Mouse (Mus musculus): ENCODE data around the gene Gltp. TPM values are rescaled to one million over a fixed set of nuclear protein-coding genes. Genes with fewer than 3 reads are reported as not detected.

The Gltp gene
- polyA plus RNA-seq, 1 experiment from 2014 or later, result 115 TPM

GRCm38 (mm10) chr5:114669014-114669413, 21.8 kb downstream of the Gltp start:
- WGBS, result 89% methylated on average over 5 of the region's 5 CpGs
- no peak overlapping the region for H3K9ac ChIP-seq (ENCODE audit: low read depth, low read length)

DNA sequence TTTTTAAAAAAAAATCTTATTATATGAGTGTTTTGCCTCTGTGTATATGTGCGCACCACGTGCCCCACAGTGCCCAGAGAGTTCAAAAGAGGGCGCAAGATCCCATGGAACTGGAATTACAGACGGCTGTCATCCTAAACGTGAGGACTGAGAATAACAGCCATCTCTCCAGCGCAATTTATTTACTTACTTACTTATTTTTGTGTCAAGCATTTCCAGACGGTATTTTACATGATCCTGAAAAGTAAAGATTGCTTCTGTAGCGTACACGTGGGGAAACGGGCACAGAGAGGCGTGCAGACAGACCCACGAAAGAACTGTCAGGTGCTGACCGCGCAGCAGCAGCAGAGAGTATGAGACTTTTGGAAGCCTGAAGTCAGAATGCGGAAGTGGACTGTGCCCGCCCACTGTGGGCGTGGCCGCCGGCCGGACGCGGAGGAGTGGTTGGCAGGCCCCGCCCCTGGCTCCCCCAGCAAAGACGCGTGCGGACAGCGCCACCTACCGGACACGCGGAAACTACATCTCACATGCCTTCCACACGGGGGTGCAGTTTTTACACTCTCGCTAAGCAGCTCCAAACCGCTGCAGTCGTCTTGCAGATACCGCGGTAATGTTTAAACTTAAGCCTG, 23.4 kb downstream of the Gltp start:
- H3K27ac ChIP-seq (ENCODE audit: low read depth, low read length), result peak overlapping the region; percentile 17
- peak overlapping the region; percentile 56 for H3K4me2 ChIP-seq (replicated peaks; ENCODE audit: low read depth)
- peak; percentile 92 for ATAC-seq
- no peaks in the 10 kb centered on the region for H3K27me3 ChIP-seq (replicated peaks; ENCODE audit: control insufficient read depth, insufficient read depth, low read length)
- 3% methylated on average over 36 of the region's 36 CpGs for WGBS
- peaks cover 12% of the 10 kb centered on the region; the same call in 1 of the 2 replicates for H3K36me3 ChIP-seq (ENCODE audit: control insufficient read depth, insufficient read depth)
- H3K4me1 ChIP-seq (replicated peaks; ENCODE audit: control insufficient read depth, insufficient read depth, low read length), result no peaks in the 10 kb centered on the region
- peak; percentile 100 for TF ChIP-seq CTCF (IDR thresholded peaks at IDR 0.05; ENCODE audit: low read depth)
- H3K9ac ChIP-seq (ENCODE audit: low read depth, low read length), result no peak overlapping the region
- H3K4me3 ChIP-seq (ENCODE audit: low read depth, low read length), result peak overlapping the region; percentile 13
- H3K9me3 ChIP-seq (ENCODE audit: control insufficient read depth), result no peaks in the 10 kb centered on the region

More at GRCm38 (mm10) chr5:114669014-114669413, 21.8 kb downstream of the Gltp start:
- Histone ChIP-seq H3K4me3 (ENCODE audit: low read depth, low read length) (no peak overlapping the region), H3K36me3 (ENCODE audit: control insufficient read depth, insufficient read depth) (peaks cover 17% of the 10 kb centered on the region), H3K4me1 (replicated peaks; ENCODE audit: control insufficient read depth, insufficient read depth, low read length) (no peaks in the 10 kb centered on the region), H3K4me2 (replicated peaks; ENCODE audit: low read depth) (no peak overlapping the region), H3K27me3 (replicated peaks; ENCODE audit: control insufficient read depth, insufficient read depth, low read length) (no peaks in the 10 kb centered on the region), H3K27ac (ENCODE audit: low read depth, low read length) (no peak overlapping the region), H3K9me3 (ENCODE audit: control insufficient read depth) (no peaks in the 10 kb centered on the region)
- TF ChIP-seq CTCF (IDR thresholded peaks at IDR 0.05; ENCODE audit: low read depth), result no peak
- ATAC-seq, result no peak

DNA sequence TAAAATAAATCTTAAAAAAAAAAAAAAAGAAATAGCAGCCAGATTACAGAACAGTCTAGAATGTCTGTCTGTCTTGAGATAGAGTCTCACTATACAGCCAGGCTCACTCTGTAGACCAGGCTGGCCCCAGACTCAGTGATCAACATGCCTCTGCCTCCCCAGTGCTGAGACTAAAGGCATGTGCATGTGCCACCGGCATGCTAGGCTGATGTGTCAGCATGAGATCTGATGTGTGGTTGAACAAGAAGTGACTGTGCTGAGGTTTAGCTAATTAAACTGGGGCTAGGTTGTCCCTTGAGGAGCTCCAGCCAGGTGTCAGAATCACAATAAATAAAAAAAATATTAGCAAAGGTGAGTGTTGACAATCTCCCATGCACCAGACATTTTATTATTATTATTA, 24.1 kb downstream of the Gltp start:
- no peaks in the 10 kb centered on the region for H3K9me3 ChIP-seq (ENCODE audit: control insufficient read depth)
- H3K4me1 ChIP-seq (replicated peaks; ENCODE audit: control insufficient read depth, insufficient read depth, low read length), result no peaks in the 10 kb centered on the region
- H3K27me3 ChIP-seq (replicated peaks; ENCODE audit: control insufficient read depth, insufficient read depth, low read length), result no peaks in the 10 kb centered on the region
- WGBS, result 66% methylated on average over 1 of the region's 1 CpGs
- ATAC-seq, result no peak
- H3K27ac ChIP-seq (ENCODE audit: low read depth, low read length), result no peak overlapping the region
- no peak overlapping the region for H3K4me3 ChIP-seq (ENCODE audit: low read depth, low read length)
- no peak overlapping the region for H3K4me2 ChIP-seq (replicated peaks; ENCODE audit: low read depth)
- H3K36me3 ChIP-seq (ENCODE audit: control insufficient read depth, insufficient read depth), result peaks cover 12% of the 10 kb centered on the region; the same call in 1 of the 2 replicates
- H3K9ac ChIP-seq (ENCODE audit: low read depth, low read length), result no peak overlapping the region
- TF ChIP-seq CTCF (IDR thresholded peaks at IDR 0.05; ENCODE audit: low read depth), result no peak

DNA sequence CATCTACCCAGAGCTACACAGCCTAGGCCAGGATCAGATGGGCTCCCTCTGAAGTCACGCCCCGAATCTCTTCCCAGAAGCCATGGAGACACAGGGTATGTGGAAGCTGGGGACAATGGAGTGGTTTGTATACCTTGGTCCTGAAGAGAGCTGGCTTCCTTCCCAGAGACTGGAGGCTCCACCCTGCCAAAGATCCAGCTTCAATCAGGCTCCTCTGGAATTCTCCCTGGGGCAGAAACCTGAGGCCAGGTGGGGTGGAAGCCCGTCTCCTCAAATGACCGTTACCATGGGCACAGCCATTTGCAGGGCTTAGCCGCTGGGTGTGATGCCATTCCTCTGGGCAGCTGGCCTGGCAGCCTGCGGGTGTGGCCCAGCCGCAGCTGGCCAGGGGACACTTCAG, 26.0 kb downstream of the Gltp start:
- Histone ChIP-seq H3K4me2 (replicated peaks; ENCODE audit: low read depth) (no peak overlapping the region), H3K27me3 (replicated peaks; ENCODE audit: control insufficient read depth, insufficient read depth, low read length) (no peaks in the 10 kb centered on the region), H3K9me3 (ENCODE audit: control insufficient read depth) (no peaks in the 10 kb centered on the region), H3K4me3 (ENCODE audit: low read depth, low read length) (no peak overlapping the region), H3K36me3 (ENCODE audit: control insufficient read depth, insufficient read depth) (peaks cover 4% of the 10 kb centered on the region; the same call in 1 of the 2 replicates), H3K9ac (ENCODE audit: low read depth, low read length) (no peak overlapping the region), H3K27ac (ENCODE audit: low read depth, low read length) (no peak overlapping the region), H3K4me1 (replicated peaks; ENCODE audit: control insufficient read depth, insufficient read depth, low read length) (no peaks in the 10 kb centered on the region)
- 76% methylated on average over 7 of the region's 7 CpGs for WGBS
- TF ChIP-seq CTCF (IDR thresholded peaks at IDR 0.05; ENCODE audit: low read depth), result no peak
- ATAC-seq, result no peak

- H3K9me3 ChIP-seq (ENCODE audit: control insufficient read depth), result no peaks in the 10 kb centered on the region
- H3K27ac ChIP-seq (ENCODE audit: low read depth, low read length), result no peak overlapping the region
- H3K4me3 ChIP-seq (ENCODE audit: low read depth, low read length), result no peak overlapping the region
- H3K4me1 ChIP-seq (replicated peaks; ENCODE audit: control insufficient read depth, insufficient read depth, low read length), result no peaks in the 10 kb centered on the region
- 0 out of 2 replicates have a peak, but pooled peaks cover 3% of the 10 kb centered on the region for H3K27me3 ChIP-seq (replicated peaks; ENCODE audit: control insufficient read depth, insufficient read depth, low read length)
- H3K9ac ChIP-seq (ENCODE audit: low read depth, low read length), result no peak overlapping the region
- TF ChIP-seq CTCF (IDR thresholded peaks at IDR 0.05; ENCODE audit: low read depth), result no peak
- no peak overlapping the region for H3K4me2 ChIP-seq (replicated peaks; ENCODE audit: low read depth)
- no peaks in the 10 kb centered on the region for H3K36me3 ChIP-seq (ENCODE audit: control insufficient read depth, insufficient read depth)
- ATAC-seq, result no peak
- whole genome bisulfite sequencing, result 69% methylated on average over 4 of the region's 4 CpGs
Observed at GRCm38 (mm10) chr5:114664139-114664538, 26.6 kb downstream of the Gltp start.

DNA sequence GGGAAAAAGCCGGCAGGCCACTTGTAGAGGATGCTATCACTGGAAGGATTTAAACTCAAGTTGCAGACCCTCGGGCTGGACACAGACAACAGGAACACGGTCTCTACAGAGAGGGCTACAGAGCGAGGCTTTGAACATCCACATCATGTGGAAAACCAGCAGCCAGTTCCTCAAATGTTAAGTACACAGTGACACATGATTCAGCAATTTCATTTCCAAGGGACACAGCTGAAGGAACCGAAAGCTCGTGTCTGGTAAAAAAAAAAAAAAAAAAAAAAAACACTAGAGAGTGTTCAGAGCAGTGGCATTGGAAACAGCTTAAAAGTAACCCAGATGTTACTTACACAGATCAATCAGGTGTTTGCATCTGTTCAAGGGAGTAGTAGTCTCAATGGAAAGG, 29.8 kb downstream of the Gltp start:
- TF ChIP-seq CTCF (IDR thresholded peaks at IDR 0.05; ENCODE audit: low read depth), result no peak
- Histone ChIP-seq H3K9ac (ENCODE audit: low read depth, low read length) (no peak overlapping the region), H3K4me3 (ENCODE audit: low read depth, low read length) (no peak overlapping the region), H3K4me2 (replicated peaks; ENCODE audit: low read depth) (no peak overlapping the region), H3K9me3 (ENCODE audit: control insufficient read depth) (no peaks in the 10 kb centered on the region), H3K27ac (ENCODE audit: low read depth, low read length) (no peak overlapping the region), H3K36me3 (ENCODE audit: control insufficient read depth, insufficient read depth) (no peaks in the 10 kb centered on the region), H3K27me3 (replicated peaks; ENCODE audit: control insufficient read depth, insufficient read depth, low read length) (peaks cover 26% of the 10 kb centered on the region), H3K4me1 (replicated peaks; ENCODE audit: control insufficient read depth, insufficient read depth, low read length) (no peaks in the 10 kb centered on the region)
- no peak for ATAC-seq
- 59% methylated on average over 6 of the region's 6 CpGs for WGBS
